Mouse (Mus musculus): ENCODE measurements at regions not wholly inside any gene's neighbourhood (a gene's known extent, or its start where the extent isn't known, plus 50 kb on each side); places are given as distances from the start of the nearest gene placed in this dataset.

GRCm38 (mm10) chr11:22633961-22634360 lies 122.1 kb downstream of the Tmem17 start:
- Histone ChIP-seq H3K27ac (ENCODE audit: low read depth) (no peak overlapping the region), H3K36me3 (ENCODE audit: insufficient read depth) (no peaks in the 10 kb centered on the region), H3K9ac (no peak overlapping the region), H3K27me3 (ENCODE audit: insufficient read depth, low read length) (no peaks in the 10 kb centered on the region), H3K9me3 (ENCODE audit: low read depth, low read length) (no peaks in the 10 kb centered on the region), H3K4me2 (no peak overlapping the region), H3K4me3 (ENCODE audit: low read depth, low read length) (no peak overlapping the region), H3K4me1 (ENCODE audit: insufficient read depth) (peaks cover 25% of the 10 kb centered on the region)
- ATAC-seq (ENCODE audit: insufficient read depth) = no peak
- no peak for DNase-seq
- TF ChIP-seq CTCF (IDR thresholded peaks at IDR 0.05; ENCODE audit: low read depth) = no peak
- WGBS = 65% methylated on average over 6 of the region's 6 CpGs

- H3K27ac ChIP-seq (ENCODE audit: low read depth) = no peak overlapping the region
- ATAC-seq (ENCODE audit: insufficient read depth) (no peak), DNase-seq (no peak)
- H3K27me3 ChIP-seq (ENCODE audit: insufficient read depth, low read length) = no peaks in the 10 kb centered on the region
- no peak for TF ChIP-seq CTCF (IDR thresholded peaks at IDR 0.05; ENCODE audit: low read depth)
- WGBS = 39% methylated on average over 2 of the region's 2 CpGs
- H3K36me3 ChIP-seq (ENCODE audit: insufficient read depth) = no peaks in the 10 kb centered on the region
- H3K4me1 ChIP-seq (ENCODE audit: insufficient read depth) = peaks cover 19% of the 10 kb centered on the region
- no peaks in the 10 kb centered on the region for H3K9me3 ChIP-seq (ENCODE audit: low read depth, low read length)
- H3K4me2 ChIP-seq = no peak overlapping the region
- no peak overlapping the region for H3K4me3 ChIP-seq (ENCODE audit: low read depth, low read length)
- H3K9ac ChIP-seq = no peak overlapping the region
Measured at GRCm38 (mm10) chr11:22635021-22635420, 123.1 kb downstream of the Tmem17 start.

GRCm38 (mm10) chr11:22636321-22636720 lies 124.4 kb downstream of the Tmem17 start:
- no peak for ATAC-seq (ENCODE audit: insufficient read depth)
- 68% methylated on average over 7 of the region's 7 CpGs for WGBS
- H3K4me2 ChIP-seq = no peak overlapping the region
- H3K27ac ChIP-seq (ENCODE audit: low read depth) = peak overlapping the region; percentile 61; the same call in 1 of the 2 replicates
- no peaks in the 10 kb centered on the region for H3K36me3 ChIP-seq (ENCODE audit: insufficient read depth)
- H3K4me1 ChIP-seq (ENCODE audit: insufficient read depth) = peaks cover 16% of the 10 kb centered on the region; the same call in 1 of the 2 replicates
- DNase-seq = no peak
- H3K4me3 ChIP-seq (ENCODE audit: low read depth, low read length) = no peak overlapping the region
- H3K9ac ChIP-seq = no peak overlapping the region
- no peaks in the 10 kb centered on the region for H3K9me3 ChIP-seq (ENCODE audit: low read depth, low read length)
- no peak for TF ChIP-seq CTCF (IDR thresholded peaks at IDR 0.05; ENCODE audit: low read depth)
- no peaks in the 10 kb centered on the region for H3K27me3 ChIP-seq (ENCODE audit: insufficient read depth, low read length)

- Histone ChIP-seq H3K9ac (no peak overlapping the region), H3K27me3 (ENCODE audit: insufficient read depth, low read length) (no peaks in the 10 kb centered on the region), H3K27ac (ENCODE audit: low read depth) (peak overlapping the region; percentile 61), H3K4me3 (ENCODE audit: low read depth, low read length) (no peak overlapping the region), H3K4me1 (ENCODE audit: insufficient read depth) (peaks cover 12% of the 10 kb centered on the region; the same call in 1 of the 2 replicates), H3K9me3 (ENCODE audit: low read depth, low read length) (no peaks in the 10 kb centered on the region), H3K4me2 (no peak overlapping the region), H3K36me3 (ENCODE audit: insufficient read depth) (no peaks in the 10 kb centered on the region)
- WGBS = 53% methylated on average over 9 of the region's 9 CpGs
- ATAC-seq (ENCODE audit: insufficient read depth) (peak; percentile 87), DNase-seq (peak; percentile 87)
- 0 out of 2 replicates have a peak, but pooled peaks have one; percentile 8 for TF ChIP-seq CTCF (IDR thresholded peaks at IDR 0.05; ENCODE audit: low read depth)
Measured at GRCm38 (mm10) chr11:22636761-22637557, 125.1 kb downstream of the Tmem17 start.

GRCm38 (mm10) chr11:22638171-22638570 lies 126.3 kb downstream of the Tmem17 start:
- no peak overlapping the region for H3K4me3 ChIP-seq (ENCODE audit: low read depth, low read length)
- H3K9ac ChIP-seq = no peak overlapping the region
- no peaks in the 10 kb centered on the region for H3K36me3 ChIP-seq (ENCODE audit: insufficient read depth)
- H3K4me2 ChIP-seq = no peak overlapping the region
- DNase-seq (no peak), ATAC-seq (ENCODE audit: insufficient read depth) (no peak)
- no peak for TF ChIP-seq CTCF (IDR thresholded peaks at IDR 0.05; ENCODE audit: low read depth)
- no peaks in the 10 kb centered on the region for H3K27me3 ChIP-seq (ENCODE audit: insufficient read depth, low read length)
- no peaks in the 10 kb centered on the region for H3K9me3 ChIP-seq (ENCODE audit: low read depth, low read length)
- peaks cover 11% of the 10 kb centered on the region; the same call in 1 of the 2 replicates for H3K4me1 ChIP-seq (ENCODE audit: insufficient read depth)
- 61% methylated on average over 6 of the region's 6 CpGs for WGBS
- no peak overlapping the region for H3K27ac ChIP-seq (ENCODE audit: low read depth)

GRCm38 (mm10) chr11:22638700-22639099 lies 126.8 kb downstream of the Tmem17 start:
- no peaks in the 10 kb centered on the region for H3K36me3 ChIP-seq (ENCODE audit: insufficient read depth)
- no peak for DNase-seq
- TF ChIP-seq CTCF (IDR thresholded peaks at IDR 0.05; ENCODE audit: low read depth) = no peak
- WGBS = 48% methylated on average over 2 of the region's 2 CpGs
- H3K9me3 ChIP-seq (ENCODE audit: low read depth, low read length) = no peaks in the 10 kb centered on the region
- H3K9ac ChIP-seq = no peak overlapping the region
- no peak overlapping the region for H3K27ac ChIP-seq (ENCODE audit: low read depth)
- no peak for ATAC-seq (ENCODE audit: insufficient read depth)
- peaks cover 11% of the 10 kb centered on the region; the same call in 1 of the 2 replicates for H3K4me1 ChIP-seq (ENCODE audit: insufficient read depth)
- H3K4me3 ChIP-seq (ENCODE audit: low read depth, low read length) = no peak overlapping the region
- no peak overlapping the region for H3K4me2 ChIP-seq
- H3K27me3 ChIP-seq (ENCODE audit: insufficient read depth, low read length) = no peaks in the 10 kb centered on the region

GRCm38 (mm10) chr11:22640371-22640990 lies 128.6 kb downstream of the Tmem17 start:
- Histone ChIP-seq H3K4me2 (no peak overlapping the region), H3K4me3 (ENCODE audit: low read depth, low read length) (no peak overlapping the region), H3K4me1 (ENCODE audit: insufficient read depth) (peaks cover 11% of the 10 kb centered on the region; the same call in 1 of the 2 replicates), H3K9ac (no peak overlapping the region), H3K36me3 (ENCODE audit: insufficient read depth) (no peaks in the 10 kb centered on the region), H3K9me3 (ENCODE audit: low read depth, low read length) (no peaks in the 10 kb centered on the region), H3K27ac (ENCODE audit: low read depth) (no peak overlapping the region), H3K27me3 (ENCODE audit: insufficient read depth, low read length) (no peaks in the 10 kb centered on the region)
- 18% methylated on average over 3 of the region's 3 CpGs for WGBS
- DNase-seq (no peak), ATAC-seq (ENCODE audit: insufficient read depth) (no peak)
- TF ChIP-seq CTCF (IDR thresholded peaks at IDR 0.05; ENCODE audit: low read depth) = no peak

All from lung, embryonic 14.5 days (tissue).